Mouse (Mus musculus) small intestine, adult 2 months (tissue): ENCODE results near the gene Vgll3.

Experiments used
- CTCF ChIP-seq: fragments of 200-500 bp; IDR thresholded peaks from 2 replicates; pipeline ENCODE4 v1.5.1; 2012; ENCODE audit warnings: low read depth, mild to moderate bottlenecking, control low read depth, inconsistent platforms, low read length, moderate library complexity, mixed read lengths; ENCODE audit not compliant: insufficient replicate concordance, insufficient read length; ENCODE audit errors: extremely low read depth
- POLR2A ChIP-seq: fragments of 200-500 bp; IDR thresholded peaks from 2 replicates; pipeline ENCODE4 v1.6.1; 2012; ENCODE audit warnings: low read depth, mild to moderate bottlenecking, control low read depth, inconsistent platforms, low read length, moderate library complexity

- no peak for TF ChIP-seq CTCF
- no peak for TF ChIP-seq POLR2A
Measured at GRCm38 (mm10) chr16:65765976-65766375, 49.1 kb upstream of the Vgll3 start.
